Mouse (Mus musculus) hindbrain, embryonic 10.5 days (tissue): ENCODE measurements around the gene Gm14406. TPM values are rescaled to one million over a fixed set of nuclear protein-coding genes. Genes with fewer than 3 reads are reported as not detected.
"Not testable (repeated sequence)": the region's sequence is repeated elsewhere in the genome, so short reads cannot be mapped to it uniquely, and the experiment has no call there.

Experiments
- DNase-seq: peaks from one replicate; pipeline ENCODE4 v3.0.0-alpha.2; 2017; ENCODE audit warnings: low spot score
- H3K27ac ChIP-seq: fragments of 300-500 bp; sonication (generic); 2 replicates; pipeline ENCODE4 v1.5.1; 2016; ENCODE audit warnings: mild to moderate bottlenecking, moderate library complexity
- H3K27me3 ChIP-seq: fragments of 300-500 bp; sonication (generic); 2 replicates; pipeline ENCODE4 v1.6.1; 2016; ENCODE audit warnings: mild to moderate bottlenecking; ENCODE audit not compliant: poor library complexity, insufficient read depth, severe bottlenecking
- H3K36me3 ChIP-seq: fragments of 300-500 bp; sonication (generic); 2 replicates; pipeline ENCODE4 v1.6.1; 2016; ENCODE audit warnings: mild to moderate bottlenecking, moderate library complexity
- H3K4me1 ChIP-seq: fragments of 300-500 bp; sonication (generic); replicated peaks from 2 replicates; pipeline ENCODE4 v1.6.1; 2016; ENCODE audit warnings: mild to moderate bottlenecking
- H3K4me3 ChIP-seq: fragments of 300-500 bp; sonication (generic); 2 replicates; pipeline ENCODE4 v1.5.1; 2016; ENCODE audit warnings: mild to moderate bottlenecking, moderate library complexity
- H3K9me3 ChIP-seq: fragments of 300-500 bp; sonication (generic); 2 replicates; pipeline ENCODE4 v1.6.1; 2016; ENCODE audit warnings: mild to moderate bottlenecking, moderate library complexity
- WGBS: fragments of 180-500 bp; shearing (Covaris S2); methylation state at CpG from one replicate; pipeline ENCODE4 v1.1.7; 2016; 5-methylcytosine and 5-hydroxymethylcytosine counted together
- polyA plus RNA-seq: library from polyadenylated mRNA; unstranded; fragments of >200 nt; fragmentation: Nextera tagmentation; extraction: Ambion mirVana; gene quantifications from 2 replicates; pipeline ENCODE4 v1.2.1, GENCODE M21; 2016

The Gm14406 gene
- not detected in 2 replicates for polyA plus RNA-seq

- WGBS: 90% methylated on average over 2 of the region's 2 CpGs
- not testable (repeated sequence) for DNase-seq
Measured at GRCm38 (mm10) chr2:177577998-177578397, at the start of gene Gm14406. Gene Gm14406 (minus strand): TSS chr2:177578210.

GRCm38 (mm10) chr2:177575141-177575540 lies 2.9 kb downstream of the Gm14406 start:
- not testable (repeated sequence) for H3K4me1 ChIP-seq, H3K27ac ChIP-seq, H3K9me3 ChIP-seq, H3K36me3 ChIP-seq, H3K4me3 ChIP-seq, DNase-seq, H3K27me3 ChIP-seq
- 68% methylated on average over 1 of the region's 2 CpGs for WGBS

More at GRCm38 (mm10) chr2:177577998-177578397, at the start of gene Gm14406:
- H3K9me3 ChIP-seq, H3K4me1 ChIP-seq, H3K4me3 ChIP-seq, H3K27ac ChIP-seq, H3K27me3 ChIP-seq, H3K36me3 ChIP-seq: not testable (repeated sequence)

- not testable (repeated sequence) for DNase-seq, H3K4me1 ChIP-seq, H3K27me3 ChIP-seq, H3K9me3 ChIP-seq, H3K36me3 ChIP-seq, H3K27ac ChIP-seq, H3K4me3 ChIP-seq
- WGBS: 85% methylated on average over 4 of the region's 4 CpGs
Measured at GRCm38 (mm10) chr2:177559365-177559764, 18.6 kb downstream of the Gm14406 start.

- H3K9me3 ChIP-seq, H3K4me1 ChIP-seq, H3K27me3 ChIP-seq, H3K4me3 ChIP-seq, H3K36me3 ChIP-seq, H3K27ac ChIP-seq, DNase-seq: not testable (repeated sequence)
- no CpG with 5 or more reads among the region's 1 CpGs for WGBS
Measured at GRCm38 (mm10) chr2:177555261-177555660, 22.7 kb downstream of the Gm14406 start.

GRCm38 (mm10) chr2:177537717-177538116 lies 40.3 kb downstream of the Gm14406 start:
- not testable (repeated sequence) for H3K27ac ChIP-seq, H3K4me1 ChIP-seq, H3K4me3 ChIP-seq, H3K36me3 ChIP-seq, DNase-seq, H3K27me3 ChIP-seq
- H3K9me3 ChIP-seq: peaks cover 12% of the 10 kb centered on the region
- 85% methylated on average over 5 of the region's 5 CpGs for WGBS

- WGBS: 86% methylated on average over 2 of the region's 2 CpGs
- not testable (repeated sequence) for H3K4me3 ChIP-seq, H3K27me3 ChIP-seq, H3K36me3 ChIP-seq, H3K27ac ChIP-seq, H3K4me1 ChIP-seq, DNase-seq
- peaks cover 12% of the 10 kb centered on the region for H3K9me3 ChIP-seq
Measured at GRCm38 (mm10) chr2:177537141-177537540, 40.9 kb downstream of the Gm14406 start.

GRCm38 (mm10) chr2:177535876-177536275 lies 42.1 kb downstream of the Gm14406 start:
- H3K27me3 ChIP-seq: no peaks in the 10 kb centered on the region
- H3K4me3 ChIP-seq: no peak overlapping the region
- DNase-seq: no peak
- peaks cover 12% of the 10 kb centered on the region for H3K9me3 ChIP-seq
- H3K27ac ChIP-seq: no peak overlapping the region
- no peaks in the 10 kb centered on the region for H3K4me1 ChIP-seq
- 79% methylated on average over 9 of the region's 9 CpGs for WGBS
- H3K36me3 ChIP-seq: no peaks in the 10 kb centered on the region

- 94% methylated on average over 16 of the region's 16 CpGs for WGBS
- H3K9me3 ChIP-seq: peaks cover 21% of the 10 kb centered on the region
Measured at GRCm38 (mm10) chr2:177524171-177524570, 53.8 kb downstream of the Gm14406 start.

GRCm38 (mm10) chr2:177523674-177524073 lies 54.3 kb downstream of the Gm14406 start:
- 90% methylated on average over 6 of the region's 6 CpGs for WGBS
- not testable (repeated sequence) for DNase-seq, H3K27ac ChIP-seq, H3K27me3 ChIP-seq, H3K4me3 ChIP-seq, H3K4me1 ChIP-seq, H3K36me3 ChIP-seq
- H3K9me3 ChIP-seq: peaks cover 21% of the 10 kb centered on the region

More at GRCm38 (mm10) chr2:177524171-177524570, 53.8 kb downstream of the Gm14406 start:
- DNase-seq, H3K4me1 ChIP-seq, H3K4me3 ChIP-seq, H3K36me3 ChIP-seq, H3K27me3 ChIP-seq, H3K27ac ChIP-seq: not testable (repeated sequence)

GRCm38 (mm10) chr2:177523061-177523460 lies 54.9 kb downstream of the Gm14406 start:
- H3K27ac ChIP-seq: no peak overlapping the region
- H3K4me3 ChIP-seq: no peak overlapping the region
- 93% methylated on average over 20 of the region's 20 CpGs for WGBS
- no peaks in the 10 kb centered on the region for H3K36me3 ChIP-seq
- H3K9me3 ChIP-seq: peaks cover 25% of the 10 kb centered on the region
- no peak for DNase-seq
- no peaks in the 10 kb centered on the region for H3K4me1 ChIP-seq
- no peaks in the 10 kb centered on the region for H3K27me3 ChIP-seq

GRCm38 (mm10) chr2:177520035-177520434 lies 58.0 kb downstream of the Gm14406 start:
- Histone ChIP-seq H3K4me1 (no peaks in the 10 kb centered on the region), H3K27ac (no peak overlapping the region), H3K4me3 (no peak overlapping the region), H3K27me3 (no peaks in the 10 kb centered on the region), H3K36me3 (no peaks in the 10 kb centered on the region), H3K9me3 (peaks cover 34% of the 10 kb centered on the region)
- no peak for DNase-seq
- WGBS: 85% methylated on average over 8 of the region's 8 CpGs

Other genes with a start within 250 kb of the Gm14406 start
- 7.9 and 8.4 TPM in 2 replicates for gene Gm14418, start 179.9 kb downstream of the Gm14406 start, polyA plus RNA-seq
- 6.3 and 8.6 TPM in 2 replicates for gene Zfp970, start 113.5 kb downstream of the Gm14406 start, polyA plus RNA-seq
- 4.9 and 6.7 TPM in 2 replicates for gene Gm14403, start 80.0 kb downstream of the Gm14406 start, polyA plus RNA-seq
- 4.2 and 8.9 TPM in 2 replicates for gene Gm14322, start 181.1 kb upstream of the Gm14406 start, polyA plus RNA-seq